Mouse (Mus musculus) cerebellum, adult 9-10 months (tissue): ENCODE measurements around the gene Ptges.

ENCODE experiments used
- DNase-seq: peaks from one replicate; pipeline ENCODE4 v3.0.0; 2022

The Ptges gene

DNA sequence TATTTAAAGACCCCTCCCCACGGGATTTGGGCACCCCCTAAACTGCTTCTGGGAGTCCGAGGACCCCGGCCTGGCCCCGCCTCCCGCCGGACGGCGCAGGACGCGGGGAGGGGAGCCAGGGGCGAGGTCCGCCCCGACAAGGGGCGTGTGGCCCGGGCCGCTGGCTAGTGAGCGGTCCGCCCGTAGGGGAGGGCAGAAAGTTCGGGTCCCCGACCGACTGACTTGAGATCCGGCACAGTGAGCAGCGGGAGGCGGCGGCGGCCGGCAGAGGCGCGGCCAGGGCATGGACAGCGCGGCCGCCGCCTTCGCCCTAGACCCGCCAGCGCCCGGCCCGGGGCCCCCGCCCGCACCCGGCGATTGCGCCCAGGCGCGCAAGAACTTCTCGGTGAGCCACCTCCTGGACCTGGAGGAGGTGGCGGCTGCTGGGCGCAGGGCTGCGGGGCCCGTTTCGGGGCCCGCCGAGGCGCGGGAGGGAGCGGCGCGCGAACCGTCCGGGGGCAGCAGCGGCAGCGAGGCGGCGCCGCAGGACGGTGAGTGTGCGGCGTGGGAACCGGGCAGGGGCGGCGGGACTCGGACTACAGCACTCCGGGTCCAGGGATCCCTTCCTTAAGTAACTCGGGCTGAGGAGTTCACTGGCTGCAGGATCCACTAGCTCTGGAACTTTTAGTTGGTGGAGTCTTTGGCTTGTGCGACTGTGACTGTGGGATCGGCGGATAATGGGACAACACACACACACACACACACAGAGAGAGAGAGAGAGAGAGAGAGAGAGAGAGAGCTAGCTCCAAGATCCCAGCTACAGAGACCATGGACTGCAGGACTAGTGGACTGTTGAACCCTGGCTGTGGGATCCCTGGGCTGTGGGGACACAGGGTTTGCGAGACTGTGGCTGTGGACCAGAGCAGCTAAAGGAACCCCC lies 84.3 kb downstream of the Ptges start:
- DNase-seq = no peak

- no peak for DNase-seq
These were observed 87.0 kb downstream of the Ptges start for GRCm38 (mm10) chr2:30842615-30843014.
